Mouse (Mus musculus) spleen, postnatal 36 days (tissue): ENCODE results near the gene Abhd18.
"Not testable (repeated sequence)": the region's sequence is repeated elsewhere in the genome, so short reads cannot be mapped to it uniquely, and the experiment has no call there.

Experiments
- DNase-seq, 2 experiments: peaks; one replicate each; pipeline ENCODE4 v3.0.0; 2022; ENCODE audit warnings: low spot score in 2 of 2, mixed read lengths in 1 of 2

Abhd18 gene

DNA sequence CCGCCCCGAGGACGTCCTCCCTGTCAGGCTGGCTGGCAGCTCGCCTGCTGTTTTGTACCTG, at the start of gene Abhd18:
Gene Abhd18, plus strand, starts transcription at position 14 of the 61 bp plus-strand sequence.
- DNase-seq = not testable (repeated sequence)

- no peak for DNase-seq
Measured at GRCm38 (mm10) chr3:40798054-40798453, 48.7 kb upstream of the Abhd18 start.

DNA sequence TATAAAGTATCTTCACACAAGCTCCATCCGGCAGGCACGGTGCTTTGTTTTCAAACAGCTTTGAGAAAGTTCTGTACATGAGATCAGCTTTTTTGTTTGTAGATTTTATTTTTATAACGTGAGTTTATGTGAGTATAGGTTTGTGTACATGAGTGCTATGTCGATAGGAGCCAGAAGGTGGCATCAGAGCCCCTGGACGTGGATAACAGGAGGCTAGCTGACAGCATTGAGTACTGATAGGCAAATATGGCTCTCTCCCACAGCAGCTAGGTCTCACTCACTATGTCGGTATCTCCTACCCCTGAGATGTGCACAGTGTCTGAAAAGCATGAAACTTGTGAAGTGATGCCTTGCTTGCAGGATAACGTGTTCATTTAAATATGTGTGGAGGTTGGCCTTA, 48.3 kb upstream of the Abhd18 start:
- DNase-seq = peak; percentile 63 to 70

DNA sequence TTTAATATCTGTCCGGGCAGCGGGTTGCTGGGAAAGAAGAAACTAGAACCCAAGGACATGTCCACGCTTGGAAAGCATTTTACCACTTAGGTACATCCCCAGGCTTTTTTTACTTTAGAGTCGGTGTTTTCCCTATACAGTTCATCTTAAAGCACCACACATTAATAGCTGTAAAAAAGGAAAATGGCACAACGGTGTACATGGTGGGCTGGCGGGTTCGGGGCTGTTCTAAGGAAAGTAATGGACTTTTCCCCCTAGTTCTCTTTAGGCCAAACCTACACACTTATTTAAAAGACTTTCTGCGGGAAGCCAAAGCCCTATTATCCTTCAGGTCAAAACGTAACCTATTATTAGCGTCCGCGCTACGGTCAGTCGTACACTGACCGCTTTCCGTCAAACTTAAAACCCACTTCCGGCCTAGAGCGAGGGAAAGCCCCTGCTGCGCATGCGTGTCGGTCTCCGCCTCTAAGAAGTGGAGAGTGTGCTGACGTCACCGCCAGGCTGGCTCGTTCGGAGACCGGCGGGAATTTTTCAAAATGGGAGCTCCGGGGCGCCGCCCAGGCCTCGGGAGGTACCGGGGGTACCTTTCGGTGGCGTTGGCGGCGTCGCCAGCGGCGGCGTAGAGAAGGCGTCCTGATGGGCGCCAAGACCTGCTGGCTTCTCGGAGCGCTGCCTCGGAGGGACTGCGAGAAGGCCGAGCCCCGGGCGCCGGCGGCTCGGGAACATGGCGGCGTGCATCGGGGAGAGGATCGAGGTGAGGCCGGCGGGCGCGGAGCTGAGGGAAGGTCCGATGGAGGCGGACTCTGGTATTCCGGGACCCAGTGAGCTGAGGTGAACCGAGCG, 47.0 kb upstream of the Abhd18 start, which contains the start of gene Plk4:
Gene Plk4, plus strand, starts transcription at position 490 of the 843 bp plus-strand sequence.
- peak; percentile 93 to 96 for DNase-seq

GRCm38 (mm10) chr3:40800373-40800823, 46.4 kb upstream of the Abhd18 start:
- DNase-seq = peak; percentile 58 to 66

DNA sequence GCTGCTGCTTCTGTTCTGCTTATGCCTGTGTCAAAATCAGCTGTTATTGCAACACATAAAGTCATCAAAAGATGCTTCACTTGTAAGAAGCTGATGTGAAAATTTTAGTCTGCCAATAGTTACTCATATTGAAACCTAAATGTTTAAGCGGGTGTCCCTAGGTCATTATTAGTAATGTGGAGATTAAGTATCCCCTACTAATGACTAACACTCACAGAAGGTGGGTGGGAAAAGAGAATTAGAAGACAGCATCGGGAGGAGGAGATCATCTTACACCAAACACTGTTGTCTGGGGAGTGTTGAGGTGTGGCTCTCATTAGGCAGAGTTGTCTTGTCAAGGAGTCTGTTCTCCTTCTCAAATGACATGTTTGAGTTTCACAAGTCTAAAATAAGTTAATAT, 39.9 kb upstream of the Abhd18 start:
- no peak for DNase-seq

- DNase-seq = no peak
Measured at GRCm38 (mm10) chr3:40808686-40809085, 38.1 kb upstream of the Abhd18 start.

DNA sequence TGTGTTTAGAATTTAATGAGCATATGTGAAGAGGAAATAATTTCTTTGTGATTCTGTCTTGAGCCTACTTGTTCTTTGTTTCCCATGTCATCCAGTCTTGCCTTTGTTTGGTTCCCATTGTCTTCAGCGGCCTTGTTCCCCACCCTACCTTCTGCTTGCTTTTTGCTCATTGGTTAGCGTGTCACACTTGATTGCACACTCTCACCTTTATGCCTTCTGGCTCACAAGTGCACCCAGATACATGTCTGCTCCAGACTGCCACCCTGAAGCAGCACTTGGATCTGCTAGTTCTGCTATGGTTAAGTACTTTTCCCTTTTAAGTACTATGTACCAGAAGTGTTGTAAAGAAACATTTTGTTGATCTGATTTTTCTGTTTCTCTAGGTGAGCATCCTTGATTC, 36.9 kb upstream of the Abhd18 start:
- no peak for DNase-seq

DNA sequence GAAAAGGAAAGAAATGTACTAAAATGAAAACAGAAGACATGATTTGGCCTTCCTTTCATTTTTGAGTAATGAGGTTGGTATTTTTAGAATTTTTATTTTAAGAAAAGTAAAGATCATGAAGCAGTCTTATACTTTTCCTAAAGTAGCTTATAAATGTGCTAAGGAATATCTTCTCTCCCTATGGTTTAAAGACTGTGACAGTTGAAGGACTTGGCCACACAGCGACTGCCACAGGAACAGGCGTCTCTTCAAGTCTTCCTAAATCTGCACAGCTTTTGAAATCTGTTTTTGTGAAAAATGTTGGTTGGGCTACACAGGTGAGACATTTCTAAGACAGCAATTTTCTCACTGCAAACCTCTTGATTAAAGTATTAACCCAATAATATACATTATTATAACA, 33.5 kb upstream of the Abhd18 start:
- no peak for DNase-seq

DNA sequence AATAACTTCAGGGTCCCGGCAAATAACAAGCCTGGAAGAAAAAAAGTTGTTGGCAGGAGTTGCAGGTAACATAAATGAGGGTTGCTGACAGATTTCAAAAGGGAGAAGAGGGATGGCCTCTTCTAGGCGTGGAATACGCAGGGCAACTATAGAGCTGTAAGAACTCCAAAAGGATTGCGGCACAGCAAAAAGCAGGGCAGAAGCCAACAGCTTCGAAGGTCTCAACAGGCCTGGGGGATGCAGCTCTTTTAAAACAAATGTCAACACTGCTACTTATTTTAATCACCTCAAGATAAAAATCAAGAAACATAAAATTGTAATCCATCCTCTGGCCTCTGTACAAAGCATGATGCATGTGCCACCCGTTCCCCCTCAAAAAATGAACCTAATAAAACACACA, 1.2 kb upstream of the Abhd18 start:
- not testable (repeated sequence) for DNase-seq

DNA sequence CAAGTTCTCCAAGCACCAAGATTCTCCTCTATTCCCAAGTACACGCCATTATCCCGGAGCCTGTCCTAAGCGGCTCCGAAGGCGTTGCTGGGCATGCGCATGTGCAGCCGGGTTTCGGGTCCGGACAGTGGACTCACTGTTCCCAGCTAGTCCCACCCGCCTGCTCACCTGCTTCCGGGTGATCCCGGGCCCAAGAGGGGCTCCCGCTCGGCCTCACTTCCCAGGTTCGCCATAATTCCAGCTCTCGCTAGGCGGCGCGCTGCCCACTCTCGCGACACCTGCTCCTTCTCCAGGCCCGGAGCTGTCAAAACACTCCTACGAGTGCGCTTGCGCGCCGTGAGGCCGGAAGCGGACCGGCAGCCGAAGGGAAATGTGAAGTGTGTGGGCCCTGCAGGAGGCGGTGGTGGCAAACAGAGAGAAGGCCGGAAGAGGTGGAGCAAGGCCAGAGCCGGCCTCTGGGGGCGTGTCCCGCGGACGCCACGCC, 255 bp upstream of the Abhd18 start, which contains the start of gene Mfsd8:
Gene Mfsd8, minus strand, starts transcription at position 414 of the 484 bp plus-strand sequence.
- peak; percentile 96 to 97 for DNase-seq

DNA sequence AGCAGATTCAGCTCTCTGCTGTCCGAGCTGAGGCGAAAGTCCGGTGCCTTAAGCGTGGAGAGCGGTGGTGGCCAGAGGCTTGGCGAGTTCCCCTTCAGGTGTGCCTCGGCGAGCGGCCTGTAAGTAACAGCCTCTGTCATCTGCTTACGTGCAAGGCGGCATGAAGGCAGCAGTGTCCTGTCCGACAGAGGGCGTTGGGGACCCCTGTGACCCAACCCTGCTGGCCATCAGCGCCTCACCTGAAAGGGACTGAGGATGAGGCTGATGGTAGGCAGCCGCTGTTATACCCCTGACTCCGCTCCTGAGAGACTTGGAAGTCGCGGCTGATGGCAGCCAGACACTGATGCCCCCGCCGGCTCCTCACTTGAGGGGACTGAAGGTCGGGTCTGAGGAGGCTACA, 248 bp downstream of the Abhd18 start:
- peak; percentile 51 to 57 for DNase-seq

DNA sequence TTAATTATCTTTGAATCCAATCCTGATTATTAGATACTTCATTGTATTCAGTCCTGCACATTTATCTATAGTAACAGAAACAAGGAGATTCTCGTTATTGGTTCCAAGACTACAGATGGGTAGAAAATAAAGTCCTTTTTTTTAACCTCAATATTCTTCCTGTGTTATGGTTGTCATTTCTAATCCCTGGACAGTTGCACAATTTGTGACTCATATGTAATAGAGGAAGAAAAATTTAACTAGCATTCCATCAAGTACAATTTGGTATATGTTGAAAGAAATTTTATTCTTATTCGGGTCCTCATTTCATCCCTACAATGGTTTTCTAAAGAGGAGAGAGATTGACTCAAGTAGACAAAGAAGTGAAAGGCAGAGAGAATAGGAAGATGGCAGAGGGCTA, 1.2 kb downstream of the Abhd18 start:
- not testable (repeated sequence) for DNase-seq

GRCm38 (mm10) chr3:40853123-40853738, 6.5 kb downstream of the Abhd18 start:
- DNase-seq = not testable (repeated sequence)

DNA sequence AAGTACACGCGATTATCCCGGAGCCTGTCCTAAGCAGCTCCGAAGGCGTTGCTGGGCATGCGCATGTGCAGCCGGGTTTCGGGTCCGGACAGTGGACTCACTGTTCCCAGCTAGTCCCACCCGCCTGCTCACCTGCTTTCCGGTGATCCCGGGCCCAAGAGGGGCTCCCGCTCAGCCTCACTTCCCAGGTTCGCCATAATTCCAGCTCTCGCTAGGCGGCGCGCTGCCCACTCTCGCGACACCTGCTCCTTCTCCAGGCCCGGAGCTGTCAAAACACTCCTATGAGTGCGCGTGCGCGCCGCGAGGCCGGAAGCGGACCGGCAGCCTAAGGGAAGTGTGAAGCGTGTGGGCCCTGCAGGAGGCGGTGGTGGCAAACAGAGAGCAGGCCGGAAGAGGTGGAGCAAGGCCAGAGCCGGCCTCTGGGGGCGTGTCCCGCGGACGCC, 47.1 kb downstream of the Abhd18 start:
- peak; percentile 99 for DNase-seq

- peak; percentile 2 to 19 for DNase-seq
Measured at GRCm38 (mm10) chr3:40894336-40894735, 47.6 kb downstream of the Abhd18 start.

DNA sequence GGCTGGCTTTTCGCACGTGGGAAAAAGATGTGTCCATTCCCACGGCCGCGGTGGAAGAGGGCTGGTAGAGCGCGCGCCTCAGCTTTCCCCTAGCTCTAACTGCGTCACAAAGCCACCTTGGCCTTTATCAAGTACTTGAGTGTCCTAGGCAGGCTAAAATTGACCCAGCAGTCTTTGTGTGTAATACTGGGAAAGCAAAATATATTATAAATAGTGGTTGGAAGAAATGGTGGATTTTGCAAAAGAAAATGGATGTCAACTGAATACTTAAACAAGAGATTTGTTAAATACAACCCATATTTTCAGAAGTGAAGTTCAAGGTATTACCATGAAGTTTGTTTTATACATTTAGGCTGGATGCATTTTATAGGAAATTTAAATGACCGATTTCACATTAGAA, 55.7 kb downstream of the Abhd18 start, which contains the start of gene 1700034I23Rik:
Gene 1700034I23Rik, minus strand, starts transcription at position 101 of the 400 bp plus-strand sequence.
- DNase-seq = not testable (repeated sequence)

- no peak for DNase-seq
Measured at GRCm38 (mm10) chr3:40938189-40938588, 91.4 kb downstream of the Abhd18 start.

- no peak for DNase-seq
Measured at GRCm38 (mm10) chr3:40938592-40938991, 91.8 kb downstream of the Abhd18 start.

DNA sequence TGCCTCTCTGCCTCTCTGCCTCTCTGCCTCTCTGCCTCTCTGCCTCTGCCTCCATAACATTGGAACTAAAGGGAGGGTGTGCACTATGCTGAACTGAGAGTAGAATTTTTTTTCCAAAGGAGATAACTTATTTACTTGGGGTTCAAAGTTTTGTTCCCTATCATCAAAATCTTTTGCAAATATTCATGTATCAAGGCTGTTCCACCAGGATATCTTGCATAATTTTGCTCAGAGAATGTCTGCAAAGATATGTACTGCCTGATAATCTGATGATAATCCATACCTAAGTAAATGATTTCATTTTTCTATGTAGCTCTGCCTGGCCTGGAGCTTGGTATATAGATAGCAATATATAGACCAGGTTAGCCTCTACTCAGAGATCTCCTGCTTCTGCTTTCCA, 92.2 kb downstream of the Abhd18 start:
- no peak for DNase-seq

- peak; percentile 100 for DNase-seq
Measured at GRCm38 (mm10) chr3:40949170-40949902, 102.6 kb downstream of the Abhd18 start, which contains the start of gene Larp1b. Larp1b (plus strand) TSS chr3:40949828.

DNA sequence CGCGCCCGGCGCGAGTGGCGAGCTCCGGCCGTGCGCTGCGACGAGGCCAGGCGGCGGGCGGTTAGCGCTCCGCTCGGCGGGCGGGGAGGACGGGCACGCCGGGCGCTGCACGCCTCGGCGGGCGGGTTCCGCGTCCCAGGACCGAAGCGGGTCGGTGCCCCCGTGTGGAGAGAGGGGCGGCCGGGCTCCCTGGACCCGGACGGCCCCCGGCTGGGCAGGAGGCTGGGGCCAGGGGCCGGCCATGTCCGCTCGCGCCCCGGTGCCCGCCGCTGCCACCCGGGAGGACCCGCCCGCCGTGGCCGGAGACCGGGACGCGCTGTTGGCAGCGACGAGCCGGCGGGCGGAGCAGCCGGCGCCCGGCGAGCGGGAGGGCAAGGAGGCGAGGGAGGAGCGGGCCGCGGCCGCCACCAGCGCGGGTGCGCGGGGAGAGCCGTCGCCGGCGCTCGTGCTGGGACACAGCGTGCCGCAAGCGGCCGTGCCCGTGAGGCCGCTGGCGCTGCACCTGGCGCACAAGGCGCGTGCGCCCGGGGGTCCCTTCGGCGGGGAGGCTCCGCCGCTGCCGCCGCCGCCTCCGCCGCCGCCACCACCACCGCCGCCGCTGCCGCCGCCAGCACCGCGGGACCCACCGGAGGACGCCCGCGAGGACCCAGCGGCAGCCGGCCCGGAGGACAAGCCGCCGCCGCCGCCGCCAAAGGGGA, 103.3 kb downstream of the Abhd18 start:
- peak; percentile 30 to 36 for DNase-seq
